Mouse (Mus musculus): ENCODE results near the gene Rdh1. TPM values are rescaled to one million over a fixed set of nuclear protein-coding genes. Genes with fewer than 3 reads are reported as not detected.
"Not testable (repeated sequence)": the region's sequence is repeated elsewhere in the genome, so short reads cannot be mapped to it uniquely, and the experiment has no call there.

Gene Rdh1
- polyA plus RNA-seq, 1 experiment from 2014 or later, result 0.23 TPM

DNA sequence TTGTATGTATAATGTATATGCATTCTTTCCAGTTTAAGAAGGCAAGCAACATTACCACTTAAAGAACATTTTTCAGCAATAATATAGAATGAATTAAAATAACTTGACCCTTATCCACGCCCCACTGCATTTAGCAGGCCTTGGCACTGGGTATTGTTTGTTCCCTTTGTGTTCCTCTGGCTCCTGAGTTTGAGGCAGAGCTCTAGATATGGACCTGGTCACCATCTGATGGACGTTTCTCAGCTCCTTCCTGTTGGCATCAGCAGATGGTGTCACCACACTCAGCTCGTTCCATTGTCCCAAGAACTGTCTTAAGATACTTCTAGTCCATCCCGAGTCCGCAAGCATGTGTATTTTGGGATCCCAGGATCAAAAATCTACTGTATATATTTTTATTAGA lies 42.7 kb downstream of the Rdh1 start:
- TF ChIP-seq CTCF (IDR thresholded peaks at IDR 0.05; ENCODE audit: low read depth), result no peak
- ATAC-seq (ENCODE audit: low FRiP score, low TSS enrichment), result no peak
- Histone ChIP-seq H3K27me3 (ENCODE audit: control insufficient read depth, insufficient read depth, low read length) (no peaks in the 10 kb centered on the region), H3K4me3 (ENCODE audit: low read depth, low read length) (no peak overlapping the region), H3K36me3 (ENCODE audit: control insufficient read depth, insufficient read depth, low read length) (no peaks in the 10 kb centered on the region), H3K27ac (replicated peaks) (no peak overlapping the region), H3K9ac (ENCODE audit: low read length) (no peak overlapping the region), H3K4me2 (replicated peaks; ENCODE audit: low read depth) (no peak overlapping the region), H3K9me3 (ENCODE audit: control insufficient read depth, low read length) (no peaks in the 10 kb centered on the region), H3K4me1 (replicated peaks; ENCODE audit: control insufficient read depth, insufficient read depth) (no peaks in the 10 kb centered on the region)
- 80% methylated on average over 5 of the region's 5 CpGs for WGBS
- DNase-seq (ENCODE audit: low spot score), result no peak

DNA sequence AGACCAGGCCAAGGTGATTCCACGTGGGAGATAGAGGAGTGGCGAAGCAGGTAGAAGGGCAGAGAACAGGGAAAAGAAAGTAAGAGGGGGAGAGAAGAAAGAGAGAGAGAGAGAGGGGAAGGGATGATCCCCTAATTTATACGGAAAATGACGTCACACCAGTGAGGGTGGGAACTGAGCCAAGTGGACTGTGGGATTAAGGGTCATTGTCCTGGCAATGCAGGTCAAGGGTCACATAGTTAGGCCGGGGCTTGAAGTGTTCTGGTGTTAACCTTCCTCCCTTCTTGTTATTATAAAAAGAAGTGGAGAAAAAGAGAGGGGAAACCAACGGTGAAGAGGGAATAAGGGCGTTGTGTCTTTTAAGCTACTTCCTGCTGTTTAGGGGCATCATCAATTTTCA lies 44.9 kb downstream of the Rdh1 start:
- 71% methylated on average over 7 of the region's 7 CpGs for WGBS
- Histone ChIP-seq H3K36me3 (ENCODE audit: control insufficient read depth, insufficient read depth, low read length) (no peaks in the 10 kb centered on the region), H3K9ac (ENCODE audit: low read length) (no peak overlapping the region), H3K4me2 (replicated peaks; ENCODE audit: low read depth) (no peak overlapping the region), H3K4me1 (replicated peaks; ENCODE audit: control insufficient read depth, insufficient read depth) (no peaks in the 10 kb centered on the region), H3K4me3 (ENCODE audit: low read depth, low read length) (no peak overlapping the region), H3K27ac (replicated peaks) (no peak overlapping the region), H3K9me3 (ENCODE audit: control insufficient read depth, low read length) (no peaks in the 10 kb centered on the region), H3K27me3 (ENCODE audit: control insufficient read depth, insufficient read depth, low read length) (no peaks in the 10 kb centered on the region)
- ATAC-seq (ENCODE audit: low FRiP score, low TSS enrichment) (no peak), DNase-seq (ENCODE audit: low spot score) (no peak)
- TF ChIP-seq EP300 (optimal IDR thresholded peaks at IDR 0.05) (no peak), CTCF (IDR thresholded peaks at IDR 0.05; ENCODE audit: low read depth) (no peak)

DNA sequence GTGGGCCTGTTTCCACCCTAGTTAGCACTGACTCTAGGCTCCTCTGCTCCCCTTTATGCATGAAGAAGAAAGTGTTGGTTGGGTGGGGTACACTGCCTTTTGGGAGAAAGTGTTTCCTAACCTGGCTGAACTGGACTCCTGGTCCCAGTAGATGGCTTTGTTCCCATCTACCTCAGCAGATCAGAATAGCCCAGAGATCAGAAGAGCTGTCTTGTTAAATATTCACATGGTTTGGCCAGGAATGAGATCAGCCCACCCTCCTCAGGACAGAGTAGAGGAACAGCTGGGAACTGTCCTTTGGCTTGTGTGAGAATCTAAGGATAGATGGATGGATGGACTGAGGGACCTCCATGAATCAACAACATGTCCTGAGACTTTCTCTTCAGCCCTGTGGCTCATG lies 56.4 kb downstream of the Rdh1 start:
- TF ChIP-seq EP300 (optimal IDR thresholded peaks at IDR 0.05) (no peak), CTCF (IDR thresholded peaks at IDR 0.05; ENCODE audit: low read depth) (no peak)
- H3K4me3 ChIP-seq (ENCODE audit: low read depth, low read length), result no peak overlapping the region
- H3K27me3 ChIP-seq (ENCODE audit: control insufficient read depth, insufficient read depth, low read length), result no peaks in the 10 kb centered on the region
- no peaks in the 10 kb centered on the region for H3K36me3 ChIP-seq (ENCODE audit: control insufficient read depth, insufficient read depth, low read length)
- H3K9me3 ChIP-seq (ENCODE audit: control insufficient read depth, low read length), result 0 out of 2 replicates have a peak, but pooled peaks cover 2% of the 10 kb centered on the region
- no peak overlapping the region for H3K9ac ChIP-seq (ENCODE audit: low read length)
- no peak overlapping the region for H3K27ac ChIP-seq (replicated peaks)
- H3K4me2 ChIP-seq (replicated peaks; ENCODE audit: low read depth), result no peak overlapping the region
- H3K4me1 ChIP-seq (replicated peaks; ENCODE audit: control insufficient read depth, insufficient read depth), result no peaks in the 10 kb centered on the region
- DNase-seq (ENCODE audit: low spot score) (no peak), ATAC-seq (ENCODE audit: low FRiP score, low TSS enrichment) (peak; percentile 12; the same call in 1 of the 2 replicates)

DNA sequence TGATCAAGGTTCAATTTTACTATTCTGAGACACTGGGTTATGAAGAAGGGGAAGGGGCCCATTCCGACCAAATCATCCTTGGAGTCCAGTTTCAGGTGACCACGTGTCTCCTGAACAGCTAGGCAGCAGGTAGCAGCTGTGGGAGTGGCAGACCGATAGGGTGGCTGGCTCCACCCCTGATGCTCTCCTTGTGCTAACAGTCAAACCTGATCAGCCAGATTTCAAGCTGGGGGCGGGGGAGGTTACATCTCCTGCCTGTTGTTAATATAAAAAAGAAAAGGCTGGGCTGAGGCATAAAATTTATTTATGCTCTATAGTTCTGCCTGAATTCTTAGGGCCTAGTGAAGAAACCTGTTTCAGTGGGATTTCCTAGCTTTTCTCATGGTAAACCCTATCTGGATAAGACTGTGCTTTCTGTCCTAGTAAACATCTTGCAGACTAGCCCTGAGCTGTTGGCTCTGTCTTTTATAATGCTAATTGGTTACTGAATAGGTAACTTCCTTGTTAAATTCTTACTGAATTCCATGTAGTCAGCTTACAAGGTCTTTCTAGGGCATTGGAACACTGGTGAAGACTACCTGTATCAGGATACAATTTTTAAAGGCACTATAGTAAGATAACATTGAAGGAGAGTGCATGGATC lies 57.9 kb downstream of the Rdh1 start:
- not testable (repeated sequence) for H3K9me3 ChIP-seq (ENCODE audit: control insufficient read depth, low read length); H3K27me3 ChIP-seq (ENCODE audit: control insufficient read depth, insufficient read depth, low read length); H3K9ac ChIP-seq (ENCODE audit: low read length); H3K4me2 ChIP-seq (replicated peaks; ENCODE audit: low read depth); H3K4me3 ChIP-seq (ENCODE audit: low read depth, low read length); H3K27ac ChIP-seq (replicated peaks); ATAC-seq (ENCODE audit: low FRiP score, low TSS enrichment); H3K4me1 ChIP-seq (replicated peaks; ENCODE audit: control insufficient read depth, insufficient read depth); H3K36me3 ChIP-seq (ENCODE audit: control insufficient read depth, insufficient read depth, low read length)
- DNase-seq (ENCODE audit: low spot score), result peak; percentile 27
- 52% methylated on average over 4 of the region's 4 CpGs for WGBS

Other genes starting within 250 kb of the Rdh1 start
- gene Ndufa4l2, start 244.8 kb upstream of the Rdh1 start, polyA plus RNA-seq (2015; fragmentation: Nextera tagmentation; extraction: Ambion mirVana), result 58.2 and 72.8 TPM in 2 replicates
- gene Shmt2, start 237.3 kb upstream of the Rdh1 start, polyA plus RNA-seq (2015; fragmentation: Nextera tagmentation; extraction: Ambion mirVana), result 38.9 and 40.9 TPM in 2 replicates
- 2.7 and 4.0 TPM in 2 replicates for gene Nxph4, start 225.2 kb upstream of the Rdh1 start, polyA plus RNA-seq (2015; fragmentation: Nextera tagmentation; extraction: Ambion mirVana)
- 32.7 and 37.4 TPM in 2 replicates for gene Lrp1, start 138.6 kb upstream of the Rdh1 start, polyA plus RNA-seq (2015; fragmentation: Nextera tagmentation; extraction: Ambion mirVana)
- 31.4 and 34.6 TPM in 2 replicates for gene Stat6, start 116.7 kb upstream of the Rdh1 start, polyA plus RNA-seq (2015; fragmentation: Nextera tagmentation; extraction: Ambion mirVana)
- 4.1 and 4.5 TPM in 2 replicates for gene Nemp1, start 92.8 kb upstream of the Rdh1 start, polyA plus RNA-seq (2015; fragmentation: Nextera tagmentation; extraction: Ambion mirVana)
- 6.8 and 8.9 TPM in 2 replicates for gene Nab2, start 91.2 kb upstream of the Rdh1 start, polyA plus RNA-seq (2015; fragmentation: Nextera tagmentation; extraction: Ambion mirVana)
- 39.3 and 42.1 TPM in 2 replicates for gene Myo1a, start 54.6 kb upstream of the Rdh1 start, polyA plus RNA-seq (2015; fragmentation: Nextera tagmentation; extraction: Ambion mirVana)
- 0.34 and 0.35 TPM in 2 replicates for gene Tac2, start 35.2 kb upstream of the Rdh1 start, polyA plus RNA-seq (2015; fragmentation: Nextera tagmentation; extraction: Ambion mirVana)
- gene Zbtb39, start 20.2 kb upstream of the Rdh1 start, polyA plus RNA-seq (2015; fragmentation: Nextera tagmentation; extraction: Ambion mirVana), result 1.4 and 1.6 TPM in 2 replicates
- 0.77 and 0.92 TPM in 2 replicates for gene Gpr182, start 8.0 kb upstream of the Rdh1 start, polyA plus RNA-seq (2015; fragmentation: Nextera tagmentation; extraction: Ambion mirVana)
- 0.67 and 0.69 TPM in 2 replicates for gene Rdh16f1, start 66 bp downstream of the Rdh1 start, polyA plus RNA-seq (2015; fragmentation: Nextera tagmentation; extraction: Ambion mirVana)
- not detected in 2 replicates for gene Rdh9, start 16.7 kb downstream of the Rdh1 start, polyA plus RNA-seq (2015; fragmentation: Nextera tagmentation; extraction: Ambion mirVana)
- gene Rdh16, start 41.4 kb downstream of the Rdh1 start, polyA plus RNA-seq (2015; fragmentation: Nextera tagmentation; extraction: Ambion mirVana), result 1.0 and 1.5 TPM in 2 replicates
- gene Rdh19, start 90.2 kb downstream of the Rdh1 start, polyA plus RNA-seq (2015; fragmentation: Nextera tagmentation; extraction: Ambion mirVana), result not detected in 2 replicates
- not detected in 2 replicates for gene Rdh16f2, start 106.8 kb downstream of the Rdh1 start, polyA plus RNA-seq (2015; fragmentation: Nextera tagmentation; extraction: Ambion mirVana)
- 1.9 and 2.1 TPM in 2 replicates for gene Rdh7, start 129.1 kb downstream of the Rdh1 start, polyA plus RNA-seq (2015; fragmentation: Nextera tagmentation; extraction: Ambion mirVana)
- 24.6 and 24.7 TPM in 2 replicates for gene Sdr9c7, start 138.8 kb downstream of the Rdh1 start, polyA plus RNA-seq (2015; fragmentation: Nextera tagmentation; extraction: Ambion mirVana)
- gene Hsd17b6, start 247.9 kb downstream of the Rdh1 start, polyA plus RNA-seq (2015; fragmentation: Nextera tagmentation; extraction: Ambion mirVana), result 5.0 and 5.7 TPM in 2 replicates